Mouse (Mus musculus): Measurements from ENCODE around the gene Vmn1r115.
"Not testable (repeated sequence)": the region's sequence is repeated elsewhere in the genome, so short reads cannot be mapped to it uniquely, and the experiment has no call there.

Vmn1r115 gene

GRCm38 (mm10) chr7:20844885-20845284, at the start of gene Vmn1r115:
Gene Vmn1r115 (minus strand): TSS chr7:20844985.
- DNase-seq (ENCODE audit: low read depth, low spot score): not testable (repeated sequence)

GRCm38 (mm10) chr7:20884021-20884420, 39.2 kb upstream of the Vmn1r115 start, which contains the start of gene Vmn1r117:
Gene Vmn1r117 (minus strand): TSS chr7:20884121.
- not testable (repeated sequence) for DNase-seq (ENCODE audit: low read depth, low spot score)

- DNase-seq (ENCODE audit: low read depth, low spot score): not testable (repeated sequence)
Observed at GRCm38 (mm10) chr7:20871956-20872355, 27.2 kb upstream of the Vmn1r115 start, which contains the start of gene Vmn1r116. Gene Vmn1r116 (plus strand): TSS chr7:20872256.

GRCm38 (mm10) chr7:20812086-20812485, 32.7 kb downstream of the Vmn1r115 start, which contains the start of gene Vmn1r114:
Gene Vmn1r114 (minus strand): TSS chr7:20812186.
- DNase-seq (ENCODE audit: low read depth, low spot score): not testable (repeated sequence)

Data from WW6 (cell line).